Mouse (Mus musculus) liver, postnatal 0 days (tissue): ENCODE results near the gene 9630041A04Rik. TPM values are rescaled to one million over a fixed set of nuclear protein-coding genes. Genes with fewer than 3 reads are reported as not detected.
A peak's percentile ranks its signal among the peaks of the same experiment; 100 is the strongest.

Experiments used
- ATAC-seq: fragments of 200-750 bp; cut with Nextera tagmentation; 2 replicates; pipeline ENCODE4 v1.8.0; 2017; ENCODE audit warnings: mild to moderate bottlenecking, moderate library complexity
- DNase-seq: peaks from one replicate; pipeline ENCODE4 v3.0.0-alpha.2; 2016
- H3K27ac ChIP-seq: fragments of 300-500 bp; sonication (generic); 2 replicates; pipeline ENCODE4 v1.5.1; 2014; ENCODE audit warnings: antibody characterized with exemption, moderate library complexity, mild to moderate bottlenecking, low read depth
- H3K27me3 ChIP-seq: fragments of 300-500 bp; sonication (generic); 2 replicates; pipeline ENCODE4 v1.6.1; 2014; ENCODE audit warnings: low read length, control low read depth, mixed read lengths; ENCODE audit not compliant: insufficient read depth
- H3K36me3 ChIP-seq: fragments of 300-500 bp; sonication (generic); replicated peaks from 2 replicates; pipeline ENCODE4 v1.6.1; 2014; ENCODE audit warnings: mild to moderate bottlenecking, control low read depth, low read length, moderate library complexity, mixed read lengths; ENCODE audit not compliant: insufficient read depth
- H3K4me1 ChIP-seq: fragments of 300-500 bp; sonication (generic); 2 replicates; pipeline ENCODE4 v1.6.1; 2014; ENCODE audit warnings: antibody characterized with exemption, mild to moderate bottlenecking, control low read depth; ENCODE audit not compliant: insufficient read depth
- H3K4me2 ChIP-seq: fragments of 300-500 bp; sonication (generic); 2 replicates; pipeline ENCODE4 v1.6.1; 2014; ENCODE audit warnings: low read depth, mild to moderate bottlenecking, low read length, moderate library complexity, mixed read lengths
- H3K4me3 ChIP-seq: fragments of 300-500 bp; sonication (generic); 2 replicates; pipeline ENCODE4 v1.5.1; 2014; ENCODE audit warnings: low read depth, low read length
- H3K9ac ChIP-seq: fragments of 300-500 bp; sonication (generic); replicated peaks from 2 replicates; pipeline ENCODE4 v1.6.1; 2014; ENCODE audit warnings: mild to moderate bottlenecking, moderate library complexity
- H3K9me3 ChIP-seq: fragments of 300-500 bp; sonication (generic); 2 replicates; pipeline ENCODE4 v1.6.1; 2016; ENCODE audit warnings: mild to moderate bottlenecking, control low read depth, low read length, mixed read lengths
- CTCF ChIP-seq: sonication (generic); IDR thresholded peaks from 2 replicates; pipeline ENCODE4 v1.5.1; 2016; ENCODE audit warnings: antibody characterized with exemption, low read depth
- EP300 ChIP-seq: IDR thresholded peaks from 2 replicates; pipeline ENCODE4 v1.6.1; 2016; ENCODE audit warnings: antibody characterized with exemption, low read depth, mild to moderate bottlenecking
- WGBS: fragments of 180-500 bp; shearing (Covaris S2); extraction: QIAGEN DNeasy Blood & Tissue Kit; methylation state at CpG from one replicate; pipeline ENCODE4 v1.1.7; 2014; ENCODE audit not compliant: insufficient replicate concordance; 5-methylcytosine and 5-hydroxymethylcytosine counted together
- polyA plus RNA-seq: library from polyadenylated mRNA; unstranded; fragments of >200 nt; fragmentation: Nextera tagmentation; extraction: Ambion mirVana; gene quantifications from 2 replicates; pipeline ENCODE4 v1.2.1, GENCODE M21; 2015

The 9630041A04Rik gene
- polyA plus RNA-seq, 1 experiment from 2014 or later = not detected

GRCm38 (mm10) chr9:101972314-101972713 is 110.7 kb downstream of the 9630041A04Rik start:
- Histone ChIP-seq H3K27me3 (no peaks in the 10 kb centered on the region), H3K36me3 (no peaks in the 10 kb centered on the region), H3K9me3 (no peaks in the 10 kb centered on the region), H3K27ac (no peak overlapping the region), H3K4me3 (no peak overlapping the region), H3K4me2 (peak overlapping the region; percentile 15; the same call in 1 of the 2 replicates), H3K4me1 (no peaks in the 10 kb centered on the region), H3K9ac (no peak overlapping the region)
- WGBS = 32% methylated on average over 8 of the region's 8 CpGs
- no peak for ATAC-seq
- TF ChIP-seq CTCF (no peak), EP300 (no peak)
- no peak for DNase-seq

- Histone ChIP-seq H3K4me1 (no peaks in the 10 kb centered on the region), H3K27ac (no peak overlapping the region), H3K27me3 (no peaks in the 10 kb centered on the region), H3K36me3 (no peaks in the 10 kb centered on the region), H3K9ac (no peak overlapping the region), H3K4me3 (no peak overlapping the region), H3K4me2 (no peak overlapping the region), H3K9me3 (no peaks in the 10 kb centered on the region)
- 90% methylated on average over 4 of the region's 4 CpGs for WGBS
- ATAC-seq = no peak
- TF ChIP-seq EP300 = no peak
- no peak for TF ChIP-seq CTCF
- no peak for DNase-seq
These were observed 115.3 kb downstream of the 9630041A04Rik start for GRCm38 (mm10) chr9:101976884-101977465.

- H3K27me3 ChIP-seq = no peaks in the 10 kb centered on the region
- DNase-seq (no peak), ATAC-seq (no peak)
- H3K4me2 ChIP-seq = no peak overlapping the region
- no peaks in the 10 kb centered on the region for H3K4me1 ChIP-seq
- H3K36me3 ChIP-seq = no peaks in the 10 kb centered on the region
- H3K4me3 ChIP-seq = no peak overlapping the region
- 75% methylated on average over 2 of the region's 2 CpGs for WGBS
- H3K27ac ChIP-seq = no peak overlapping the region
- H3K9me3 ChIP-seq = no peaks in the 10 kb centered on the region
- no peak overlapping the region for H3K9ac ChIP-seq
- TF ChIP-seq CTCF (no peak), EP300 (no peak)
These were observed 119.5 kb downstream of the 9630041A04Rik start for GRCm38 (mm10) chr9:101981161-101981560.

- peaks cover 3% of the 10 kb centered on the region; the same call in 1 of the 2 replicates for H3K4me1 ChIP-seq
- TF ChIP-seq CTCF (no peak), EP300 (no peak)
These were observed 120.7 kb downstream of the 9630041A04Rik start for GRCm38 (mm10) chr9:101982378-101982777.

GRCm38 (mm10) chr9:101986910-101987309 is 125.3 kb downstream of the 9630041A04Rik start:
- Histone ChIP-seq H3K36me3 (no peaks in the 10 kb centered on the region), H3K27ac (0 out of 2 replicates have a peak overlapping the region, but pooled peaks have one; percentile 11), H3K9ac (no peak overlapping the region), H3K9me3 (no peaks in the 10 kb centered on the region), H3K4me2 (peak overlapping the region; percentile 4; the same call in 1 of the 2 replicates), H3K4me3 (no peak overlapping the region), H3K4me1 (peaks cover 19% of the 10 kb centered on the region), H3K27me3 (no peaks in the 10 kb centered on the region)
- ATAC-seq (peak; percentile 55), DNase-seq (no peak)
- WGBS = 54% methylated on average over 2 of the region's 2 CpGs
- TF ChIP-seq EP300 (peak; percentile 86), CTCF (no peak)

More at GRCm38 (mm10) chr9:101982378-101982777, 120.7 kb downstream of the 9630041A04Rik start:
- no peak overlapping the region for H3K4me3 ChIP-seq
- H3K27ac ChIP-seq = no peak overlapping the region
- no peaks in the 10 kb centered on the region for H3K9me3 ChIP-seq
- ATAC-seq (no peak), DNase-seq (no peak)
- H3K9ac ChIP-seq = no peak overlapping the region
- no peak overlapping the region for H3K4me2 ChIP-seq
- 81% methylated on average over 7 of the region's 7 CpGs for WGBS
- H3K36me3 ChIP-seq = no peaks in the 10 kb centered on the region
- no peaks in the 10 kb centered on the region for H3K27me3 ChIP-seq

GRCm38 (mm10) chr9:101990032-101990431 is 128.4 kb downstream of the 9630041A04Rik start:
- H3K36me3 ChIP-seq = no peaks in the 10 kb centered on the region
- no peaks in the 10 kb centered on the region for H3K27me3 ChIP-seq
- H3K27ac ChIP-seq = no peak overlapping the region
- no peak overlapping the region for H3K9ac ChIP-seq
- DNase-seq = peak; percentile 30
- H3K9me3 ChIP-seq = no peaks in the 10 kb centered on the region
- H3K4me2 ChIP-seq = peak overlapping the region; percentile 41
- peaks cover 26% of the 10 kb centered on the region for H3K4me1 ChIP-seq
- WGBS = 43% methylated on average over 6 of the region's 6 CpGs
- no peak overlapping the region for H3K4me3 ChIP-seq
- ATAC-seq = peak; percentile 53
- no peak for TF ChIP-seq CTCF
- TF ChIP-seq EP300 = peak; percentile 63
